Mouse (Mus musculus): ENCODE measurements around the gene Ccdc153.

DNA sequence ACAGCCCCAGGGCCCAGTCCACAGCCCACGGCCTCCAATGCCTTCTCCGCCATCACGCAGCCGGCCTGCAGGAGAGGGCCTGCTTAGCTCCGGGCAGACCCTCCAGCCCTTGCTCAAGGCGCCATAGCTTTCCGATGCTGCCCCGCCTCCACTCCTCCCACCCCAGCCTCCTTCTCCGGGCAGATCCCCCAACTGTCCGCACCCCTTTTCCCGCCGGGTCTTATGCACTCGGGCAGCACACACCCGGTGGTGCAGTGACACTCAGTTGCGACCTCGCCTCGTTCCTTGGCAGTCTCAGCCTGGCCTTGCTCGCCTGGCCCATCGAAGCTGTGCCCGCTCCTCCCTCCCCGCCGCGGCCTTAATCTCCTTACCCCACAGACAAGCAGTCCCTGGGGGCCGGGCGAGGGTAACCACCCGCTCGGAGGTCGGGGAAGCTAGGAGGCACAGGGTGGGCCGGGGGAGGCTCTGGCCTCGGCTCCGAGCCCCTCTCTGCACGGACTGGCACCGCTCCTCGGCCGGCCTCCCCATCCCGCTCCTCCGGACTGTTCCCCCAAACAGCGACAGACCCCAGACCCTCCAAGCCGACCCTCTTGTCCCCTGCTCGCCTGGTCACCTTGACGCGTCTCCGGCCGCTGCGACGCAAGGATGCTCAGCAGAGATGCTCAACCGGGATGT is 47.1 kb downstream of the Ccdc153 start:
- TF ChIP-seq CTCF (IDR thresholded peaks at IDR 0.05; ENCODE audit: low read depth) = no peak
- TF ChIP-seq EP300 (IDR thresholded peaks at IDR 0.05; ENCODE audit: low read depth) = no peak

Measured in liver, embryonic 14.5 days (tissue).